10 mouse cellular contexts compared by ENCODE assay signal in the genomic region with DNA sequence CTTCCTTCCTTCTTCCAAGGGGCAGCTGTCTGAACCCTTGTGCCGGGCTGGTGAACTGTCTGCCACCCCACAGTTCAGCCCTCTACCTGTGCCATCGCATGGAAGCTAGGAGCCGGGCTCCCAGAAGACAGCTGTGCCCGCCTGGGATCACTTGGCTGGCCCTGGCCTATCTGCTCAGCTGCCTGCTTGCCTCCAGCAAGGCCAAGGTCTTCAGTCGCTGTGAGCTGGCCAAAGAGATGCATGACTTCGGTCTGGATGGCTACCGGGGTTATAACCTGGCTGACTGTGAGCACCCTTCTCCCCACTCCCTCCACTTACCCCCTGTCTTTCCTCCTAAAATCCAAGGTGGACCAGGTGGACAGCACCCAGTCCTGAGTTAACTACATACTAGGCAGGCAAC. TPM values are rescaled to one million over a fixed set of nuclear protein-coding genes. Genes with fewer than 3 reads are reported as not detected.
"Had no signal": no experiment of that assay in that cellular context is flagged by ENCODE, and none has a peak within 500 bp of the region (broad histone marks: within the 10 kb centered on the region; RNA-seq: fewer than 3 reads in every experiment).

No protein-coding gene starts in this region.

- DNase-seq: lung, adult 2 months; lung, postnatal 14 days; lung, postnatal 36 days; midbrain, embryonic 14.5 days; retina, postnatal 1 day; right cerebral cortex, adult 18-20 months; thymus, adult 2 months; thymus, postnatal 25 days; thymus, postnatal 4 days had no signal

RNA-seq across cellular contexts. Expression of gene Spaca3, which starts 4.8 kb away (rescaled TPM):
- total RNA-seq: megakaryocyte progenitor cell, adult 5-6 weeks had no signal
